In genomic region chr3:105746542-105746941, GRCm38 (mm10) we compare ENCODE assay signal across 25 mouse cellular contexts. TPM values are rescaled to one million over a fixed set of nuclear protein-coding genes. Genes with fewer than 3 reads are reported as not detected.
A peak's percentile ranks its signal among the peaks of the same experiment; 100 is the strongest.
DNase-seq lines count a peak whose midpoint lies in the region; ATAC-seq and TF ChIP-seq lines count a peak whose summit lies in the region.
"Had no signal": no experiment of that assay in that cellular context is flagged by ENCODE, and none has a peak within 500 bp of the region (broad histone marks: within the 10 kb centered on the region; RNA-seq: fewer than 3 reads in every experiment).

No protein-coding gene starts in this region.

- ATAC-seq in lung, postnatal 0 days = peak; percentile 28; the same call in 1 of the 2 replicates
- no peak for ATAC-seq in forebrain, embryonic 13.5 days
- ATAC-seq: forebrain, embryonic 15.5 days; hindbrain, embryonic 16.5 days; Patski had no signal

- no peak for TF ChIP-seq POLR2A in MEL (IDR thresholded peaks at IDR 0.05; ENCODE audit: control insufficient read depth in 1 of 2, insufficient read depth in 1 of 2, low read depth in 1 of 2, low read length in 2 of 2, poor library complexity in 1 of 2)

- H3K4me1 ChIP-seq in lung, postnatal 0 days (ENCODE audit: insufficient read depth, low read depth, low read length) = no peaks in the 10 kb centered on the region
- H3K4me1 ChIP-seq in MEL (ENCODE audit: control insufficient read depth in 1 of 2, insufficient read depth in 2 of 2, low read length in 2 of 2) = peaks cover 6 to 19% of the 10 kb centered on the region in 2 experiments
- H3K4me1 ChIP-seq in forebrain, embryonic 13.5 days = no peaks in the 10 kb centered on the region
- H3K4me1 ChIP-seq: embryonic facial prominence, embryonic 12.5 days; embryonic facial prominence, embryonic 15.5 days; forebrain, embryonic 15.5 days; heart, embryonic 12.5 days; hindbrain, embryonic 10.5 days; hindbrain, embryonic 13.5 days had no signal

- H3K4me2 ChIP-seq in lung, postnatal 0 days (replicated peaks; ENCODE audit: low read depth, low read length) = no peak overlapping the region
- no peak overlapping the region for H3K4me2 ChIP-seq in forebrain, embryonic 13.5 days
- H3K4me2 ChIP-seq: embryonic facial prominence, embryonic 12.5 days; embryonic facial prominence, embryonic 15.5 days; forebrain, embryonic 15.5 days; heart, embryonic 12.5 days; heart, embryonic 15.5 days; hindbrain, embryonic 13.5 days had no signal

- TF ChIP-seq RAD21 in MEL (IDR thresholded peaks at IDR 0.05; ENCODE audit: low read depth, low read length) = no peak

- no peak overlapping the region for H3K4me3 ChIP-seq in lung, postnatal 0 days (ENCODE audit: low read depth, low read length)
- H3K4me3 ChIP-seq in MEL (ENCODE audit: control insufficient read depth in 1 of 2, insufficient read depth in 1 of 2, low read depth in 2 of 2, low read length in 2 of 2) = no peak overlapping the region
- H3K4me3 ChIP-seq in forebrain, embryonic 13.5 days = no peak overlapping the region
- H3K4me3 ChIP-seq: embryonic facial prominence, embryonic 12.5 days; embryonic facial prominence, embryonic 15.5 days; forebrain, embryonic 15.5 days; heart, embryonic 12.5 days; heart, embryonic 15.5 days; hindbrain, embryonic 10.5 days; hindbrain, embryonic 13.5 days had no signal

- DNase-seq in lung, postnatal 0 days (ENCODE audit: low spot score) = peak; percentile 52
- DNase-seq in lung, postnatal 25 days (ENCODE audit: low spot score) = no peak
- DNase-seq in 416B (ENCODE audit: low read depth) (peak; percentile 72), MEL (ENCODE audit: low read depth, low spot score) (peak; percentile 65)
- DNase-seq in right cerebral cortex, adult 2 months (ENCODE audit: low spot score in 2 of 2) = no peak
- DNase-seq: adrenal gland, adult 2 months; adrenal gland, postnatal 14 days; cerebellum, adult 11 months; cerebellum, adult 2 months; cerebellum, adult 9-11 months; cerebellum, postnatal 25 days; gastrocnemius, postnatal 25 days; heart, adult 18-20 months; heart, postnatal 10 days; heart, postnatal 36 days had no signal

- no peak for TF ChIP-seq CTCF in lung, postnatal 0 days (IDR thresholded peaks at IDR 0.05)
- TF ChIP-seq CTCF in MEL (IDR thresholded peaks at IDR 0.05 in 2 of 3, conservative IDR thresholded peaks at IDR 0.05 in 1 of 3; ENCODE audit: control insufficient read depth in 1 of 3, insufficient read depth in 1 of 3, low read depth in 2 of 3, low read length in 3 of 3, poor library complexity in 1 of 3, severe bottlenecking in 1 of 3) = no peak

- H3K27ac ChIP-seq in lung, postnatal 0 days (ENCODE audit: low read length) = no peak overlapping the region
- no peak overlapping the region for H3K27ac ChIP-seq in MEL (ENCODE audit: control insufficient read depth, low read depth, low read length)
- H3K27ac ChIP-seq in forebrain, embryonic 13.5 days = no peak overlapping the region
- H3K27ac ChIP-seq: embryonic facial prominence, embryonic 12.5 days; embryonic facial prominence, embryonic 15.5 days; forebrain, embryonic 15.5 days; heart, embryonic 15.5 days; hindbrain, embryonic 10.5 days; hindbrain, embryonic 13.5 days had no signal

- no peak overlapping the region for H3K9ac ChIP-seq in lung, postnatal 0 days (replicated peaks; ENCODE audit: low read depth)
- no peak overlapping the region for H3K9ac ChIP-seq in MEL (ENCODE audit: control insufficient read depth, low read depth, low read length, poor library complexity, severe bottlenecking)
- H3K9ac ChIP-seq in forebrain, embryonic 13.5 days = no peak overlapping the region
- H3K9ac ChIP-seq: embryonic facial prominence, embryonic 12.5 days; embryonic facial prominence, embryonic 15.5 days; forebrain, embryonic 15.5 days; heart, embryonic 12.5 days; heart, embryonic 15.5 days; hindbrain, embryonic 13.5 days had no signal

- 37% methylated on average over 2 of the region's 2 CpGs for WGBS in lung, postnatal 0 days
- WGBS in forebrain, embryonic 13.5 days = 92% methylated on average over 2 of the region's 2 CpGs

- 0 out of 2 replicates have a peak, but pooled peaks cover 2% of the 10 kb centered on the region for H3K36me3 ChIP-seq in lung, postnatal 0 days (ENCODE audit: insufficient read depth, low read length)
- H3K36me3 ChIP-seq in MEL (ENCODE audit: control insufficient read depth in 1 of 2, insufficient read depth in 2 of 2, low read length in 2 of 2) = peaks cover 14 to 28% of the 10 kb centered on the region in 2 experiments
- H3K36me3 ChIP-seq in forebrain, embryonic 13.5 days (ENCODE audit: poor library complexity, severe bottlenecking) = 0 out of 2 replicates have a peak, but pooled peaks cover 3% of the 10 kb centered on the region
- H3K36me3 ChIP-seq: heart, embryonic 15.5 days; hindbrain, embryonic 13.5 days had no signal

- peak; percentile 56 for TF ChIP-seq EP300 in lung, postnatal 0 days (IDR thresholded peaks at IDR 0.05)
- peak; percentile 49 to 58 for TF ChIP-seq EP300 in MEL (IDR thresholded peaks at IDR 0.05; ENCODE audit: low read depth in 1 of 2, low read length in 2 of 2)

- H3K9me3 ChIP-seq in lung, postnatal 0 days (ENCODE audit: low read length) = no peaks in the 10 kb centered on the region
- H3K9me3 ChIP-seq in MEL (replicated peaks; ENCODE audit: insufficient read depth, low read length) = no peaks in the 10 kb centered on the region
- no peaks in the 10 kb centered on the region for H3K9me3 ChIP-seq in forebrain, embryonic 13.5 days (replicated peaks)
- H3K9me3 ChIP-seq: embryonic facial prominence, embryonic 12.5 days; embryonic facial prominence, embryonic 15.5 days; forebrain, embryonic 15.5 days; heart, embryonic 12.5 days; heart, embryonic 15.5 days; hindbrain, embryonic 10.5 days; hindbrain, embryonic 13.5 days had no signal

- H3K27me3 ChIP-seq in lung, postnatal 0 days (replicated peaks; ENCODE audit: insufficient read depth, low read length) = no peaks in the 10 kb centered on the region
- H3K27me3 ChIP-seq in MEL (ENCODE audit: control insufficient read depth in 1 of 2, insufficient read depth in 2 of 2, low read length in 2 of 2) = no peaks in the 10 kb centered on the region
- no peaks in the 10 kb centered on the region for H3K27me3 ChIP-seq in forebrain, embryonic 13.5 days
- H3K27me3 ChIP-seq: embryonic facial prominence, embryonic 12.5 days; embryonic facial prominence, embryonic 15.5 days; forebrain, embryonic 15.5 days; heart, embryonic 12.5 days; heart, embryonic 15.5 days; hindbrain, embryonic 13.5 days; Patski had no signal

- H3K79me2 ChIP-seq in MEL (ENCODE audit: control insufficient read depth, insufficient read depth, low read length, poor library complexity) = peaks cover 2% of the 10 kb centered on the region; the same call in 1 of the 2 replicates

TF ChIP-seq in MEL, 35 proteins besides CTCF, POLR2A, EP300 and RAD21:
- peak; percentile 40; the same call in 1 of the 2 replicates for TF ChIP-seq TCF12 (IDR thresholded peaks at IDR 0.05; ENCODE audit: low read depth, low read length)
- TF ChIP-seq ZNF384 (IDR thresholded peaks at IDR 0.05; ENCODE audit: low read depth, low read length) = peak; percentile 74
- TF ChIP-seq ETS1 (IDR thresholded peaks at IDR 0.05; ENCODE audit: low read depth, low read length) = peak; percentile 39; the same call in 1 of the 2 replicates
- TF ChIP-seq GATA1 (IDR thresholded peaks at IDR 0.05; ENCODE audit: low read depth, low read length) = peak; percentile 53; the same call in 1 of the 2 replicates
- TF ChIP-seq RCOR1 (IDR thresholded peaks at IDR 0.05; ENCODE audit: low read depth, low read length) = peak; percentile 72
- TF ChIP-seq ZC3H11A (IDR thresholded peaks at IDR 0.05; ENCODE audit: low read depth, low read length) = no peak
TF ChIP-seq in MEL: peak in this region for 5.

RNA-seq across cellular contexts. Expression of gene Inka2, which starts 42.1 kb away (rescaled TPM):
- polyA plus RNA-seq in lung, postnatal 0 days (2015; fragmentation: Nextera tagmentation; extraction: Ambion mirVana) = 2.7 and 3.9 TPM in 2 replicates
- 0.20 and 0.39 TPM in 2 replicates for total RNA-seq in MEL (2012; rRNA removed)
- polyA plus RNA-seq in MEL (2012; ENCODE audit: insufficient read depth in 1 of 2, insufficient read length in 2 of 2, low read depth in 1 of 2, low replicate concordance in 2 of 2, missing spikeins in 1 of 2) = under 1 TPM in 1 of 2 experiments, not detected in 1; 0.61 TPM
- 2.5 and 3.6 TPM in 2 replicates for polyA plus RNA-seq in forebrain, embryonic 13.5 days (2015; fragmentation: Nextera tagmentation; extraction: Ambion mirVana)

RNA-seq across cellular contexts. Expression of gene Rap1a, which starts 54.6 kb away (rescaled TPM):
- 166 and 190 TPM in 2 replicates for polyA plus RNA-seq in lung, postnatal 0 days (2015; fragmentation: Nextera tagmentation; extraction: Ambion mirVana)
- total RNA-seq in MEL (2012; rRNA removed) = 32.3 and 39.7 TPM in 2 replicates
- 10 to 100 TPM in 1 of 2 experiments, not detected in 1; 64.5 TPM for polyA plus RNA-seq in MEL (2012; ENCODE audit: insufficient read depth in 1 of 2, insufficient read length in 2 of 2, low read depth in 1 of 2, low replicate concordance in 2 of 2, missing spikeins in 1 of 2)
- 73.2 and 84.7 TPM in 2 replicates for polyA plus RNA-seq in forebrain, embryonic 13.5 days (2015; fragmentation: Nextera tagmentation; extraction: Ambion mirVana)

RNA-seq across cellular contexts. Expression of gene Ddx20, which starts 59.2 kb away (rescaled TPM):
- 15.0 and 16.2 TPM in 2 replicates for polyA plus RNA-seq in lung, postnatal 0 days (2015; fragmentation: Nextera tagmentation; extraction: Ambion mirVana)
- 37.3 and 38.0 TPM in 2 replicates for total RNA-seq in MEL (2012; rRNA removed)
- 10 to 100 TPM; 31.6 to 66.8 TPM for polyA plus RNA-seq in MEL (2012; ENCODE audit: insufficient read depth in 1 of 2, insufficient read length in 2 of 2, low read depth in 1 of 2, low replicate concordance in 2 of 2, missing spikeins in 1 of 2)
- polyA plus RNA-seq in forebrain, embryonic 13.5 days (2015; fragmentation: Nextera tagmentation; extraction: Ambion mirVana) = 36.2 and 38.3 TPM in 2 replicates

Comparison
In these comparisons a context has a peak if more than half of its experiments do, and no peak if none do; other contexts are left out.
1. DNase-seq: peak in lung, postnatal 0 days (single experiment), 416B (single experiment) and MEL (single experiment); none in lung, postnatal 25 days (single experiment) and right cerebral cortex, adult 2 months (0 of 2).